Comparison of ENCODE assay signal across 11 mouse cellular contexts in the genomic region with DNA sequence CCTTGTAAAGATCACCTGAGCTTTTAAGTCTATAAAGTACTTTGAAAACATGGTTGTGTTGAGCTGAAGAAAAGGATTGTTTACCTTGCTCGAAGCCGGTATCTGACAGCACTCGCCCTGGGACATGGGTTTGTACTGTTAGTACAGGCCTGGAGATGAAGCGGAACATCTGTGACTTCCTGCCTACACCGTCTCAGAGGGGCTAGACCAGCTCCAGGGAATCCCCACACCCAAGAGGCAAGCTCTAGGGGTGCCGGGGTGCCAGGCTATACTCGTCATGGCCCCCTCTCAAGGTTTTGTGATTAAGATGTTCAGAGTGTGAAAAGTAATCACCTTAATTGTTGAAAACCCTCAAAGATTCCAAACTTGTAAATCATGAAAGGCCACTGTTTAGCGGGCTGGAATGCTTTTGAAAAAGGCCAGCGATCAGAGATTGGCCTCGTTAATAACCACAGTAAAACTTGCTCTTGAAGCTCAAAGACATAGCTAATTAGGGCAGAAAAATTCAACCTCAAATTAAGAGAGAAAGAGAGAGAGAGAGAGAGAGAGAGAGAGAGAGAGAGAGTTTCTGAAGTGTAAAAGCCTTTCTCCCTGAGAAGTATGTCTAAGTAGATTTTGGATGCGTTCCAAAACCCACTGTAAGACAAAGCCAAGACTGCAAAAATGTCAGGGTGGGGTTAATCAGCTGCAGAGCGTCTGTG.
A peak's percentile ranks its signal among the peaks of the same experiment; 100 is the strongest.
DNase-seq lines count a peak whose midpoint lies in the region; ATAC-seq lines count a peak whose summit lies in the region.
"Had no signal": no experiment of that assay in that cellular context is flagged by ENCODE, and none has a peak within 500 bp of the region (broad histone marks: within the 10 kb centered on the region; RNA-seq: fewer than 3 reads in every experiment).

No protein-coding gene starts in this region.

- H3K27ac ChIP-seq in hindbrain, embryonic 10.5 days = 0 out of 2 replicates have a peak overlapping the region, but pooled peaks have one; percentile 17
- H3K27ac ChIP-seq in hindbrain, embryonic 11.5 days (ENCODE audit: low read depth, low read length) = no peak overlapping the region
- H3K27ac ChIP-seq in midbrain, embryonic 14.5 days (replicated peaks; ENCODE audit: low read depth, low read length) = 0 out of 2 replicates have a peak overlapping the region, but pooled peaks have one; percentile 22
- no peak overlapping the region for H3K27ac ChIP-seq in midbrain, embryonic 10.5 days (replicated peaks)
- H3K27ac ChIP-seq in forebrain, embryonic 14.5 days (ENCODE audit: low read depth, low read length) = peak overlapping the region; percentile 71
- H3K27ac ChIP-seq: limb, embryonic 15.5 days had no signal

- 69% methylated on average over 12 of the region's 12 CpGs for whole genome bisulfite sequencing in hindbrain, embryonic 10.5 days
- 60% methylated on average over 12 of the region's 12 CpGs for WGBS in hindbrain, embryonic 11.5 days
- WGBS in midbrain, embryonic 14.5 days = 32% methylated on average over 12 of the region's 12 CpGs
- WGBS in midbrain, embryonic 10.5 days = 64% methylated on average over 12 of the region's 12 CpGs
- 10% methylated on average over 12 of the region's 12 CpGs for WGBS in forebrain, embryonic 14.5 days

- no peaks in the 10 kb centered on the region for H3K9me3 ChIP-seq in hindbrain, embryonic 10.5 days
- no peaks in the 10 kb centered on the region for H3K9me3 ChIP-seq in hindbrain, embryonic 11.5 days (ENCODE audit: control insufficient read depth, low read length)
- H3K9me3 ChIP-seq in midbrain, embryonic 14.5 days (ENCODE audit: control insufficient read depth, low read length) = no peaks in the 10 kb centered on the region
- H3K9me3 ChIP-seq in midbrain, embryonic 10.5 days (replicated peaks) = 0 out of 2 replicates have a peak, but pooled peaks cover 10% of the 10 kb centered on the region
- no peaks in the 10 kb centered on the region for H3K9me3 ChIP-seq in forebrain, embryonic 14.5 days (replicated peaks; ENCODE audit: control insufficient read depth, low read length)
- H3K9me3 ChIP-seq: limb, embryonic 15.5 days had no signal

- no peak overlapping the region for H3K4me2 ChIP-seq in hindbrain, embryonic 11.5 days (replicated peaks; ENCODE audit: low read depth, low read length)
- H3K4me2 ChIP-seq in midbrain, embryonic 14.5 days (ENCODE audit: low read length) = no peak overlapping the region
- peak overlapping the region; percentile 12; the same call in 1 of the 2 replicates for H3K4me2 ChIP-seq in forebrain, embryonic 14.5 days (ENCODE audit: low read length)
- H3K4me2 ChIP-seq: limb, embryonic 15.5 days had no signal

- DNase-seq in hindbrain, embryonic 10.5 days (ENCODE audit: low spot score) = no peak
- DNase-seq in hindbrain, embryonic 11.5 days (ENCODE audit: low spot score) = no peak
- DNase-seq in midbrain, embryonic 14.5 days = peak; percentile 74
- no peak for DNase-seq in midbrain, embryonic 10.5 days (ENCODE audit: low spot score)
- DNase-seq in forebrain, embryonic 14.5 days (ENCODE audit: low spot score) = peak; percentile 94
- DNase-seq in retina, embryonic 14.5 days (ENCODE audit: low spot score) = peak; percentile 66
- DNase-seq in spleen, postnatal 14 days (ENCODE audit: low spot score in 2 of 2) = no peak
- DNase-seq: kidney, postnatal 10 days; thymus, adult 2 months had no signal

- no peaks in the 10 kb centered on the region for H3K4me1 ChIP-seq in hindbrain, embryonic 10.5 days (replicated peaks)
- no peaks in the 10 kb centered on the region for H3K4me1 ChIP-seq in hindbrain, embryonic 11.5 days (replicated peaks; ENCODE audit: control insufficient read depth, insufficient read depth, low read length)
- peaks cover 10% of the 10 kb centered on the region for H3K4me1 ChIP-seq in midbrain, embryonic 14.5 days (ENCODE audit: control insufficient read depth, insufficient read depth, low read length)
- H3K4me1 ChIP-seq in midbrain, embryonic 10.5 days = peaks cover 12% of the 10 kb centered on the region
- peaks cover 8% of the 10 kb centered on the region for H3K4me1 ChIP-seq in forebrain, embryonic 14.5 days (ENCODE audit: control insufficient read depth, insufficient read depth, low read length)

- ATAC-seq in hindbrain, embryonic 11.5 days (ENCODE audit: low FRiP score) = no peak
- no peak for ATAC-seq in midbrain, embryonic 14.5 days (ENCODE audit: low FRiP score, low TSS enrichment)
- ATAC-seq in forebrain, embryonic 14.5 days = peak; percentile 85
- no peak for ATAC-seq in frontal cortex, adult (ENCODE audit: low TSS enrichment)

- no peaks in the 10 kb centered on the region for H3K36me3 ChIP-seq in hindbrain, embryonic 10.5 days
- no peaks in the 10 kb centered on the region for H3K36me3 ChIP-seq in hindbrain, embryonic 11.5 days (ENCODE audit: control insufficient read depth, insufficient read depth, low read length)
- no peaks in the 10 kb centered on the region for H3K36me3 ChIP-seq in midbrain, embryonic 14.5 days (ENCODE audit: control insufficient read depth, insufficient read depth, low read length)
- H3K36me3 ChIP-seq in midbrain, embryonic 10.5 days = no peaks in the 10 kb centered on the region
- no peaks in the 10 kb centered on the region for H3K36me3 ChIP-seq in forebrain, embryonic 14.5 days (ENCODE audit: control insufficient read depth, insufficient read depth, low read length)
- H3K36me3 ChIP-seq: limb, embryonic 15.5 days had no signal

- no peak overlapping the region for H3K4me3 ChIP-seq in hindbrain, embryonic 10.5 days
- H3K4me3 ChIP-seq in hindbrain, embryonic 11.5 days (ENCODE audit: low read depth, low read length) = no peak overlapping the region
- H3K4me3 ChIP-seq in midbrain, embryonic 14.5 days (replicated peaks; ENCODE audit: low read depth, low read length) = no peak overlapping the region
- H3K4me3 ChIP-seq in midbrain, embryonic 10.5 days = no peak overlapping the region
- no peak overlapping the region for H3K4me3 ChIP-seq in forebrain, embryonic 14.5 days (ENCODE audit: low read depth, low read length)
- H3K4me3 ChIP-seq: limb, embryonic 15.5 days had no signal

- no peaks in the 10 kb centered on the region for H3K27me3 ChIP-seq in hindbrain, embryonic 10.5 days (ENCODE audit: insufficient read depth, poor library complexity, severe bottlenecking)
- no peaks in the 10 kb centered on the region for H3K27me3 ChIP-seq in hindbrain, embryonic 11.5 days (ENCODE audit: control insufficient read depth, insufficient read depth, low read length)
- no peaks in the 10 kb centered on the region for H3K27me3 ChIP-seq in midbrain, embryonic 14.5 days (ENCODE audit: control insufficient read depth, insufficient read depth, low read length)
- H3K27me3 ChIP-seq in midbrain, embryonic 10.5 days (ENCODE audit: low read depth, poor library complexity, severe bottlenecking) = no peaks in the 10 kb centered on the region; the same call in 1 of the 2 replicates
- H3K27me3 ChIP-seq in forebrain, embryonic 14.5 days (replicated peaks; ENCODE audit: control insufficient read depth, insufficient read depth, low read length) = no peaks in the 10 kb centered on the region
- H3K27me3 ChIP-seq: limb, embryonic 15.5 days had no signal

- H3K9ac ChIP-seq in hindbrain, embryonic 11.5 days (ENCODE audit: low read depth, low read length) = no peak overlapping the region
- no peak overlapping the region for H3K9ac ChIP-seq in midbrain, embryonic 14.5 days (replicated peaks; ENCODE audit: low read length)
- no peak overlapping the region for H3K9ac ChIP-seq in forebrain, embryonic 14.5 days (ENCODE audit: low read length)
- H3K9ac ChIP-seq: limb, embryonic 15.5 days had no signal

Comparison
In these comparisons a context has a peak if more than half of its experiments do, and no peak if none do; other contexts are left out.
1. DNase-seq: peak in midbrain, embryonic 14.5 days (single experiment), forebrain, embryonic 14.5 days (single experiment) and retina, embryonic 14.5 days (single experiment); none in hindbrain, embryonic 10.5 days (single experiment), hindbrain, embryonic 11.5 days (single experiment), midbrain, embryonic 10.5 days (single experiment) and spleen, postnatal 14 days (0 of 2).
2. H3K27ac ChIP-seq: peak in hindbrain, embryonic 10.5 days (single experiment), midbrain, embryonic 14.5 days (single experiment) and forebrain, embryonic 14.5 days (single experiment); none in hindbrain, embryonic 11.5 days (single experiment) and midbrain, embryonic 10.5 days (single experiment).